Mouse (Mus musculus) cortical plate, adult 2 months (tissue): ENCODE measurements around the gene Tmem104.

Experiments
- CTCF ChIP-seq: fragments of 200-500 bp; IDR thresholded peaks from 2 replicates; pipeline ENCODE4 v1.5.1; 2011; ENCODE audit warnings: mild to moderate bottlenecking, control low read depth, low read length; ENCODE audit not compliant: insufficient read depth; ENCODE audit errors: extremely low read depth
- POLR2A ChIP-seq: fragments of 200-500 bp; IDR thresholded peaks from 2 replicates; pipeline ENCODE4 v1.6.1; 2011; ENCODE audit warnings: mild to moderate bottlenecking, low read length, control low read depth; ENCODE audit not compliant: insufficient read depth; ENCODE audit errors: extremely low read depth

DNA sequence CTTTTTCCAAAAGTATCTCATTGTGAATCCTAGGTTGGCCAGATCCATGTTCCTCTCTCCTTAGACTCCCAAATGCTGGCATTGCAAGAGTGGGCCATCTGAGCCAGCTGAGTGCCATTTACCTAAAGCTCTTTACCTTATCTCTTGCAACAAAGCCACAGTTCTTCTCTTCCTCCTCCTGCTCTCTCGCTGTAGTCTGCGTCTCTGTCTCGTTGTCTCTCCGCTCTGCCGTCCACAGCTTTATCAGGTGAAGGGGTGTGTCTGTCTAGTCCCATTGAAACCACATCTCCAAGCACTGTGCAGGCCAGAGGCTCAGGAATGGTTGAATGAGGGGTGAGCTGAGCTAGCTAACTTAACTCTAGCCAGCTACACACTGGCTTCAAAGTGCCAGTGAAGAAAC is 8.6 kb downstream of the Tmem104 start:
- TF ChIP-seq POLR2A (no peak), CTCF (no peak)
